Mouse (Mus musculus) cerebellum, postnatal 14 days (tissue): ENCODE results near the gene Adam15.

Source experiments
- DNase-seq, 2 experiments: peaks; one replicate each; pipeline ENCODE4 v3.0.0; 2021; ENCODE audit warnings: mixed read lengths in 2 of 2

The Adam15 gene

DNA sequence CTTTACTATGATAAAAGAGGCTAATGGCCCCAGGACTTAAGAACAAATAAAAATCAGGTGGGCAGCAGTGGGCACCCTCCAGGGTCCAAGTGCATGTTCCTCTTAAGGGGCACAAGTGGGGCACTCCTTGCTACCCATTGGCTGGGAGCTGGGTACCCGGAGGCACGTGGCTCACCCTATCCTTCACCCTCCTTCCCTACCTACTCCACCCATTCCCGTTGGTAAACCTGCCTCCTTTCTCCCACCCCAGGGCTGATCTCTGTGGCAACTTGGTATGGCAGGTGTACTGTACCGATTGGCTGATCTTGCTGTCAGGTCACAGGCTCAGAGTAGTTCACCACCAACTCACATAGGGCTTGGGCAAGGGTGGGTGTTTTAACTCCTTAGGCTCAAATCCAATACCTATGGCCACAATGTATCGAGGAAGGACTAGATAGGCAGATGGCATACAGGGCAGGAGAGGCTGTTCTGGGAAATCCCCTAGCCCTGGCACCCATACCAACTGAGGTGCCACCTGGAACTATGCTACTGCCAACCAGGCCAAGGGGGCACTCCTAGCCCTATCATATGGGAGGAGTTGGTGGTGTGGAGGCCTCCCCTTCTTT lies 34.0 kb upstream of the Adam15 start:
- no peak for DNase-seq

DNA sequence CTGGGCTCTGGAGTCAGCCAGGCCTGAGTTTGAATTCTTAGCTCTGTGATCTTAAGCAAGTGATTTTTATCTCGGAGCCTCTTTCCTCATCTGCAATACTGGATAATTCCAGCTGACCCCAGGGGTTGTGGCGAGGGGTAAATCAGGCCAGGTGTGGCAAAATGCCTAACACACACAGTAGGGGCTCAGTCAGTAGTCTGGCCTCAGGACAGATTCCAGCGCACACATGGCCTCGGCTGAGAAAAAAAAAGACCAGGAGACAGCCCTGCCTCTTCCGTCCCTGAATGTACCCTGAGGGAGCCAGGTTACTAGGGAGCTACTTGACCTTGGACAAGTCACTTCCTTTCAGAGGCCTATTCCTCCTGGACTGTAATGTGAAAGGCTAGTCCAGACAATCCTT lies 33.2 kb upstream of the Adam15 start:
- DNase-seq, result no peak

DNA sequence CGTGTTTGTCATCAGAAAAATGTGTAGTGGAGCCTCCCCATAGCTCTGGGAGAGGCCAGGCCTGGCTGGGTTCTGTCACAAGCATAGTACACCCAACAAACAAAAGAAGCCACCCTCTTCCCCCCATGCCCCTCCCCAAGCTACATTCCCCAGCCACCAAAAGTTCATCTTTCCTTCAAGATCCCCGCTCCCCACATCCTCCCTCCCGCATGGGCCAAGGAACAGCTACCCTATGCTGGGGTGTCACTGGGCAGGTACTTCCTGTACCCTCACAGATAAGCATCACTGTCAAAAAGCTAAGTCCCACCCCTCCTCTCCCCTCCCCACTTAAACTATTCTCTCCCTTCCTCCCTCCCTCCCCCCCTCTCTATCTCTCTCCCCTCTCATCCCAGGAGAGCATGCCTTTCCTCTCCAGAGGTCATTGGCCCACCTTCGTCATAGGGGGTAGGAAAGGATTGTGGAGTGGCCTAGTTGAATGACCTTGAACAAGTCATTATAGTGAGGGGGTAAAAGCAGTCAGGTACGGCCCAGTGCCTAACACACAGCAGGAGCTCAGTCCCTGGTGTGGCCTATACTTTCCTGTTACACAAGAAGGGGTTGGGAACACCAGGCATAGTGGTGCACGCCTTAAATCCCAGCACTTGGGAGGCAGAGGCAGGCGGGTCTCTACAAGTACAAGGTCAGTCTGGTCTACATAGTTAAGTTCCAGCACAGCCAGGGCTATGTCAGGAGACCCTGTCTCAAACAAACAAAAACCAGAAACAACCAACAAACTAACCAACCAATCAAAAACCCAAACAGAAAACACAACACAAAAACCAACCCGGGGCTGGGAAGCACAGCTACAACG lies 32.5 kb upstream of the Adam15 start:
- no peak for DNase-seq

DNA sequence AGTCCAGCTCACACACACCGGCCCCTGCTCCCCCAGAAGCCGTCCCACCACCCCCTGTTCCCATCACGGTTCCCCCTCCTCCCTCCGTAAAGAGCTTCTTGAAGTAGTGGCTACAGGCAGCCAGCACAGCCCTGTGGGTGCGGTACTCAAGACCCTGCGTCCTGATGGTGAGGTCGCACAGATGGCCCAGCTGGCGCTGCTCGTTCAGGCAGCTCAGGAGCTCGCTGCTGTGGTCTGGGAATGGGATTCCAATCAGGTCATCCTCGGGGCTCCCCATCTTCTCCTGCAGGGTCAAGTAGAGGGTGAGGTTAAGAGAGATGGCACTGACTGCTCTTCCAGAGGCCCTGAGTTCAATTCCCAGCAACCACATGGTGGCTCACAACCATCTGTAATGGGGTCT lies 31.4 kb upstream of the Adam15 start:
- DNase-seq, result no peak

DNA sequence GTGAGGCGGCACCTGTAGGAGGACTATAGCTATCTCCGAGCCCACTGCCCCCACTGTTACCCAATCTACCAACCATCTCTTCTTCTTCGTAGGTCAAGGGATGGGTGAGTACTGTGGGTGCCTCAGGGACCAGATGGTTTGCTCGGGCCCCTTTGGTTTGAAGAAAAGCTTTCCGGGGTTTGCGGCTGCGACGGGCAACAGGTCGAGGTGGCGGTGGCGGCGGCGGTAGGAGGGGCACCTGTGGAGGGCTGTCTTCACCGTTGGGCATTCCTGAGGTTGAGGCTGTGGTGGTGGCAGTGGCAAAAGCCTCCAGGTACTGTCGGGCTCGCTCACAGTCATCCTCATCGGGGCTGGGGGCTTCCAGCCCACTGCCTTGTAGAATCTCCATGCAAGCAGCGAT lies 30.9 kb upstream of the Adam15 start:
- no peak for DNase-seq

DNA sequence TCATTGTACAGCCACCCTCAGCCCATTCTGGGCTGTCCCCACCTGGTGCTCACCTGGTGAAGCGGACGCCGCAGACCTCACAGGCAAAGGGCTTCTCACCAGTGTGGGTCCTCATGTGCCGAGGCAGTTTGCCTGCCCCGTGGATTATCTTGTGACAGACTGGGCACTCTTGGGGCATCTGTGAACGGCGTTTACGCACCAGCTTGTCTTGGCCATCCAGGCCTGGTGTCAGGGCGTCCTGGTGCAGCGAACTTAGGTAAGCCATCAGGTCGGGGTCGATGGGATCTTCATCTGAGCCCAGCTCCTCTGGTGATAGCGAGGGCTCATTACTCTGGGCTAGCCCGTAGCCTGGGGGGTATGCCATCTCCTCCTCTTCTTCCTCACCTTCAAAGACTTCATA lies 30.5 kb upstream of the Adam15 start:
- no peak for DNase-seq

DNA sequence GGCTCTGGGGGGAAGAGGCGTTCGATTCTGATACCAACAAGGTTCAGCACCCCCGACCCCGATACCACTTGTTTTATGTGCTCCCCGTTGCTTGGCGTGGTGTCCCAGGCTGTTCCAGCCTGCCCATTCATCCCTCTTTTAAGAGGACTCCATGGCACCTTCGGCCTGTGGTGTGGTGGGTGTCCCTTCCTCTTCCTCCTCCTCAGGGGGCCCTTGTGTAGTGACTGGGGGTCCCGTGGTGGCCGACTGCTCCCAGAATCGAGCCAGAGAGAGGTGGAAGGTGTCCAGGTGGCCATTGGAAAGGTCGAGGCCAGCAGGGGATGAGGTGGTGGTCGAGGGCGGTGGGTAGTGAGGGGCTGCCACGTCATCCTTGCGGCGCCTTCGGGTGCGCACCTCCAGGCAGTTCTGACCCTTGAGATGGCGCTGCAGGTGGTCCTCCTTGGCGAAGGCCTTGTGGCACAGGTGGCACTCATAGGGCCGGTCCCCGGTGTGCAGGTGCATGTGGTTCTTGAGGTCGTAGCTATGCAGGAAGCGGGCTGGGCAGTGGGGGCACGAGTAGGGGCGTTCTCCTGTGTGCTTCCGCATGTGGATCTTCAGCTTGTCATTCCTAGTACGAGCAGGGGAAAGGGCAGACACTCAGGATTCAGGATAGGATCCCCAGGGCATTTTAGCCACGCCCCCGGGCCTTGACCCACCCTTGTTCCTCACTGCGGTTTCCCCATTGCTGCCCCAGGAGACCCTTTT lies 29.8 kb upstream of the Adam15 start:
- no peak for DNase-seq

DNA sequence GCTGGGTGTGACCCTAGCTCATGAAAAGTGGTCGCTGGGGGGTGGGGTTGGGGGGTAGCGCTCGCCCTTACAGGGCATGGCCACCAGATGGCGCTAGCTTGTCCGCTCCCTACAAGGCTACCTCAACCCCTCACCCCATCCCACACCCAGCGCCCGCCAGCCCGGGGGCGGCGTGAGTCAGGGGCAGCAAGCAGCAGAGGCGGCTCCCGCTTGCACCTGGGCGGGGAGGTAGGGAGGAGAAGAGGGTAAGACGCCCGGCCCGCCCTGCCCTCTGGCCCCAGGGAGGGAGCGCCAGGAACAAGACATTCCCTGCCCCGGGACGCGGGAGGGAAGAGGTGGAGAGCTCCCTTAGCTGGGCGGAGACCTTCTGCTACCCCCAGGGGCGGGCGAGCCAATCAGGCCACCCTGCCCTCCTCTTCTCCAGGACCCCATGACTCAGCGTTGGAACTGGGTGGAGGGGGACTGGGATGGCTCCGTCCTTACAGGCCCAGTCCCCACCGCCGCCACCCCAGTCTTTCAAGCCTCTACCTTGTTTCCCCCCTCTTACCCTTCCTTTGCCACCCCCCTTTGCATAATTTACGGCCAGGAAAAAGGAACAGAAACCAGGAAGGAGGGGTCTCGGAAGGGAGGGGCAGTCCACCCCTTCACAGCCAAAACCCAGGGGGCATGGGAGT lies 28.7 kb upstream of the Adam15 start:
- peak; percentile 75 to 83 for DNase-seq

DNA sequence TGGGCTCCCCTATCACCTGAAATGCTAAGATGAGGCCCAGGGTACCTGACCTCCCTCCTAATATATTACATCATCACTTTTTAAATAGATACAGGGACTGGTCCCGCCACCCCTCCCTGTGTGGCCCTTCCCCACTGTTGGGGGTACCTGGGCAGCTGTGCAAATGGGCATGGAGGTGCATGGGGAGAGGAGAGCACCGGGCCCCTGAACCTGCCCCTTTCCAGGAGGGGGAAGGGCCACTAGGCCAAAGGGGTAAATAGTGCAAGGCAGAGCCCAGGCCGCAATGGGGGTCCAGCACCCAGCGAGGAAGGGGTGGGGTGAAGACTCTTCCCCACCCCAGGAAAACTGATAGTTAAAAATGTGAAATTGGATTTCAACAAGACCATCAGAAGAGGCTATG lies 28.0 kb upstream of the Adam15 start:
- DNase-seq, result no peak

DNA sequence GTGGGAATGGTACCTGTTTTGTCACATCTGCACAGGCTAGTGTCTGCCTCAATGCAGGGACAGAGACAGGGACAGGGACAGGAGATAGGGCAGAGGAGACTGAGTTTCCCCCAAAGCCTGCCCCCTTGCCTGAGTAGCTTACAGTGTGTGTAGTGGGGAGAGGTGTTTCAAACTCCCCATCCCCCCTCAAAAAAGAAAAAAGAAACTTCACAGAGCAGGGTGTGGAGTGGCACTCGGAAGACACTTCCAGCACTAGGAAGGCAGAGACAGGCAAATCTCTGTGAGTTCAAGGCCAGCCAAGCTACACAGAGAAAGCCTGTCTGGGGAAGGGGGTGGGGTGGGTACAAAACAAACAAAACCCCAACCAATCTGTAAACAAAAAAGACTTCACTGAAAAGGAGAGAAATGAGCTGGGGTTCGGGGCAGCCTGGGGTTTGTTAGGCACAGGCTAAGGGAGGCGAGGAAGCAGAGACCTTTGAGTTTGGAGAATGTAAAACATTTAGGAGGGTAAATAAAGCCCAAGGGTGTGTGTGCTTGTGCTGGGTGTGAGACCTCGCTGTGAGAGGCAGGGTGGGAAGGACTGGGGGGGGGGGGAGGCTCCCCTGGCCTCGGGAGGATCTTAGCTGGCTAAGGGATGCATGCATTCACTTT lies 23.9 kb upstream of the Adam15 start:
- no peak for DNase-seq

DNA sequence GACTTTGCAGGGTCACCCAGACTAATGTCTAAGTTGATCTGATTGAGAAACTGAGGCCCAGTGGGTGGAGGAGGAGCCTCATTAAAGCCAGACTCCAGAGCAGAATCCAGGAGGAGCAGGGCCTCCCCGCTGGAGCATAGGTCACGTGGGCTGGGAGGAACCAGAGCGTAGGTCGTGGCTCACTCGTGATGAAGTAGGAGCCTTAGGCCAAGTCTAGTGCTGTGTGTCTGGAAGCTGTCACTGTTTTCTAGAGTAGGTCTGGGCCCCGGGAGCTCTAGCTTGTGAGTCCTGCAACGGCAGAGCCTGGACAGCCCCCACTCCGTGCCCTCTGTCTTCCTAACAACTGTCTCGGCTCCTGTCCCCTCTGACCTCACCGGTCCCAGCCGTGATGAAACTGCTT lies 17.5 kb upstream of the Adam15 start:
- no peak for DNase-seq

DNA sequence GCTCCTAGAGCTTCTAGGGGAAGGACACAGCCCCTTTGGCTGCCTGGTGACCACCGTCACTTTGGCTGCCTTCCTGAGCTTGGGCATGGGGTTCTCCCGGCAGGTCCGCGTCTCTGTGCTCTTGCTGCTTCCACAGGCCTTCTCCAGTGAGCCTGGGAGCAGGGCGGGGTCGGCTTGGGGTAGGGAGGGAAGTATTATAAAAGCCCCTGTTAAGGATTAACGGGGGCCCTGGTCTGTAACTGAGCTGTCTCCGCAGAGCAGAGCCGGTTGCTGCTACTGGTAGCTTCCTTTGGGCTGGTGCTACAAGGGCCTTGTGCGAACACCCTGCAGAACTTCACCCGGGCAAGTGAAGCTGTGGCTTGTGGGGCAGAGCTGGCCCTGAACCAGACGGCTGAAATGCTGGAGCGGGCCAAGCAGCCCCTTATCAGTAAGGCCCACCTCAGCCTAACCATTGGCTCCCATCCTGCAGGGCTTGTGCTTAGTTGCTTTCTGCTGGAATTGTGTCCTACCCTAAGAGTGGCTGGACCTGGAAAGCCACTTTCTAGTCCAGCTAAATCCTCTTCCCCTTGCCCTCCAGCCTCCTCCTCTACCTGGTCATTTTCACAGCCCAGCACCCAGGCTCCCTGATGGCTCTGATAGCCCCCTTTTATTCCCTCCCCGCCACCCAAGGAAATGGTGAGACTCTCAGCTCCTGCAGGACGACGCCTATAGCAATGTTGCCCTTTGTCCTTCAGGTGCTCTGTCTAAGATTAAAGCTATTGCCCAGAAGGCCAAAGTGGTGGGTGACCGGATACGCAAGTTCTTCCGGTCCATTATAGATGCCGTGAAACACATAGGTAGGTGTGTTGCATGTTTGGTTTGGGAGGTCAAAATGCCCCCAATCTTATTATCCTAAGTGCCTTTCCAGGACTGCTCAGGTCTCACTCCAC lies 16.0 kb upstream of the Adam15 start:
- no peak for DNase-seq

DNA sequence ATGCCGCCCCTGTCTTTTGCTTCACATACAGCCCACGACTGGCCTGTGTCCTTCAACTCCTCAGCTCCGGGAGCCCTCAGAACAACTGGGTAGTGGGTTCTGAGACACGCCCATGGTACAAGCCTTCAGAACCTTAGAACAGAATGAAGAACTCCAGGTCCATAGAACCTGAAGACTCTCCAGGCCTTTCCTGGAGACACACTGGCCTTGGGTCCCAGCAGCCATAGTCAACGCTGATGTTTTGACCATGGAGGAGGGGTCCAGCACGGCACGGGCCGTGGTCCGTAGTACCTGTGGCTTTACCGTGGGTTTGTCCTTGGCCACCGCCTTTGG lies 15.3 kb upstream of the Adam15 start, which contains the start of gene Dcst1:
Dcst1 (minus strand) TSS at position 101 of the 333 bp plus-strand sequence.
- DNase-seq, result no peak

DNA sequence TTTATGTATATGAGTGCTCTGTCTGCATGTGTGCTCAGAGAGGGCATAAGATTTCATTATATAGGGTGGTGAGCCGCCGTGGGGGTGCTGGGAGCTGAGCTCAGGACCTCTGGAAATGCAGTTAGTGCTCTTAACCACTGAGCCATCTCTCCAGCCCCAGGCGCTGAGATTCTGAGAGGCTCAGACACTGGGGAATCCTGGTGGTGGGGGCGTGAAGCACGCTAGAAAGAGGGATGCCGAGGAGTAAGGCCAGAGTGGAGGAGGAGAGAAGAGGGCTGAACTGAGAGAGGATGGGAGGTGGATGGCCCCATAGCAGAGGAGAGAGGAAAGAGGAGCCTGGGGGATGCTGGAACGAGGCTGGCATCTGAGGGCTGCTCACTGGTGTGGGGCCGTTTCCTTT lies 14.8 kb upstream of the Adam15 start:
- no peak for DNase-seq

DNA sequence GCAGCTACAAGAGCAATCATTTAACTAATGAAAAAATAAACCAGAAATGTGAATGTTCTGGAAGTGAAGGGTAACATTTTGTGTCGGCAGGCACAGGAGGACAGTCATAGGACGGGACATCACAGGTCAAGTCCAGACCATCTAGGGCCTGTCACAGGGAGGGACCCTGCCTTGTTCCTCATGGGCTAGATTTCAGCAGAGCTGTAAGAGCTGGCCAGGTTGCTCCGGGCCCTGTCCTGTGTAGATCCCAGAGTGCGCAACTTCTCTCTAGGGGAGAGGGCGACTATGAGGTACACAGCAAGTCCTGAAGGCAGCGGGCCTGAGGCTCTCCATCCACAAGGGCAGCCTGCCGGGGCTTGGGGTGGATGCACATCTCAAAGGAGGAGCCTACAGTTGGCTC lies 11.9 kb upstream of the Adam15 start, which contains the start of gene Dcst2:
Dcst2 (plus strand) TSS at position 301 of the 400 bp plus-strand sequence.
- DNase-seq, result no peak

DNA sequence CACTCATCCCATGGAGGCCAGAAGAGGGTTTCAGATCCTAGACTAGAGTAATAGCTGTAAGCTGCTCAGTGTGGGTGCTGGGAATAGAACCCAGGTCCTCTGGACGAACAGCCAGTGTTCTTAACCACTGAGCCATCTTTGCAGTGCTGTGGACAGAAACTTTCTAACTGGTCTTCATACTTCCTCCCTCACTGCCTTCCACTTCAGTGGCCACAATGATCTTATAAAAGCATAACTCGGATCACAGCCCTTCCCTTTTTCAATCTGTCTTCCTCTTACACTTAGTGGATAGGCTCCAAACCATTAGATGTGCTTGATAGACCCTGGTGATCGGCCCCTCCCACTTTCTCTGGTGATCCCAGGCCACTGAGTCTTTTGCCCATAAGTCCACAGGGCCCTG lies 10.4 kb upstream of the Adam15 start:
- DNase-seq, result no peak

DNA sequence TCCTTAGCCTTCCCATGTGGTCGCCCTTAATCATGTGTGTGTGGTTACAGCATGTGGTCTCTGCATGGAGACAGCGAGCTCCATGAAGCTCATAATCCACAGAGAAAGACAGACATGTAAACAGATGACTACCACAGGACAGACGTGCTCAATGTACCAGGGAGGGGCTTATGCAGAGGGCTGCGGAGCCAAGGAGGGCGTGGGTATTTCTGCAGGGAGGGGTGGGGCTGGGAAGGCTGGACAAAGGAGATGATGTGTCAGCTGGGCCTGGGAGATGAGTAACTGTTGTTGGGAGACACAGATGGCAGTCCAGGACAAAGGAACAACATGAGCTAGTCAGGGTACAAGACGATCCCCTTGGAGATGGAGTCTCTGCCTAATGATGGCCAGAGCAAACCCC lies 9.8 kb upstream of the Adam15 start:
- no peak for DNase-seq

DNA sequence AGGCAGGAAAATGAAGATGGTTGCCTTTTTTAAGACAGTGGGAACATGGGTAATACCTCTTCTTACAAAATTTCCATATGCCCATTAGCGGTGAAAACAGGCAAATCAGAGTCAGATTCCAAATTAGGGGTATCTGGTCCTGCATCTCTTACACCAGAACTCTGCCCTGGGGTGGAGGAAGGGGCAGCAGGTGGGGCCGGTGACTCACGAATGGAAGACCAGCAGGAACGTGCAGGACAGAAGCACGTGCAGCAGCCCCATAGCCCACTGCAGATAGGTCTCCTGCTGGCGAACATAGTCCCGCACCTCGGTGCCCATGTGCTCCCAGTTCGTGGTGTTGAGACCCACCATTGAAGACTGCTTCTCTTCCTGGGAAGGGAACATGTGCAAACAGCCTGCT lies 6.2 kb upstream of the Adam15 start:
- DNase-seq, result no peak

DNA sequence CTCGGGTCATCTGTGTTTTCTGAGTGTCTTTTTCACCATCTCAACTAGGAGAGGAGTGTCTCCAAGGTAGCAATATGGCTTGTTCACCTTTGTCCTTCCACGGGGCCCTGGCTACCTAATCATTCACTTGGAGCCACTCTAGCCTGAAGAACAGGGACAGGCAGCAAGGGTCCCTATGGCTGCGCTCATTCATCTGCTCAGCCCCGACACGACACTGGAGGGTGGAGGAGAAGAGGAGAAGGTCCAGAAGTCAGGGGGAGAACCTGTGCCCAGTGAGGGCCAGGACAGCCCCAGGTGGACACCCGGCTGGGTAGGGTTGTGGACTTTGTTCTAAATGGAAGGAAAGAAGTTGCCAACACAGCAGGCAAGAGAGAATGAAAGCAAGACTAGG lies 5.7 kb upstream of the Adam15 start:
- no peak for DNase-seq

DNA sequence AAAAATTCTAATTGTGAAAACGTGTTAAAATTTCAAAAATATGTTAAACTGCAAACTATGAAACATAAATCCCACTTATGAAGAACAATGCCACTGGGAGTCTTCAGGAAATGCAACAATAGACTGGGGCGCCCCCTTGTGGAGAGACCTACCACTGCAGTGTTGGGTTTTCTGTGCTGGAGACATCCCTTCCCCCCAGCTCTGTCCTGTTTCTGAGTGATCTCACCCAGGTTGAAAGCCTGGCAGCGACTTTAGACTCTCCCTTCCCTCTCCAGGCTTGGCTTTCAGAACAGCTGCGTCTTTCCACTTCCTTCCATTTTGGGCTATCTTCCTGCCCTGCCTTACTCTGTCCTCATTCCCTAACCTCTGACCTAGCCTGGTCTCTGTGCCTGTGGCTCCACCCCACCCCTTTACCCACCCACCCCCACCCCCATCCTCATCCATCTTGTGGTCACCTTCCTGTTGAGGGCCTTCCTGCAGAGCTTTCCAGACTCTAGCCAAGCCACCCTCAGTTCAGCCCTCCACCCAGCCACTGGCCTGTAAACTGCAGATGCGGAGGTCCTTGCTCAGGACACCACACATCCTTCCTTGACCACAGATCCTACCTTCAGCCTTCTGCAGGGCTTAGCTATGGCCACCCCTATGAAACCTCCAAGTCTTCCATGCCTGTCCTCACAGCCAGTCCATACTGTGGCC lies 5.2 kb upstream of the Adam15 start:
- peak; percentile 90 to 97 for DNase-seq

DNA sequence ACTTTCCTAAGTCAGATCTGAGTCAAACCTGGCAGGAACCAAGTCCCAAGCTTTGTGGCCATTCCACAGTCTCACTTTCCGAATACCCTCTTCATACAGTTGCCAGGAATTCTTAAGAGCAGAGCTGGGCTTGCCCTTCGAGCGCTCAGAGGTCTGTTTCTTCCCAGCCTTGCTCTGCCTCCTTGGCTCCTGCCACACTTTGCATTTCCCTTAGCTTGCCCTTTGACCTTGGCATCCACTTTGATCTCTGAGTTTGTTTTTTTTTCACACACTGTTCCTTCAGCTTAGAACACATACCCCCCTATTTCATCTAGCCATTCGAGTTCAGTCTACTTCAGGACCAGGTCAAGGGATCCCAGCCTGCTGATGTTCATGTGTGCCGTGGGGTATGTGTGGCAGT lies 1.5 kb upstream of the Adam15 start:
- DNase-seq, result no peak
